Mouse (Mus musculus) megakaryocyte, adult 5-6 weeks (primary cell): ENCODE results near the gene Ccser2. TPM values are rescaled to one million over a fixed set of nuclear protein-coding genes. Genes with fewer than 3 reads are reported as not detected.

Experiments used
- ATAC-seq: 2 replicates; pipeline ENCODE4 v1.8.0; 2016; ENCODE audit warnings: mild to moderate bottlenecking, inconsistent platforms; ENCODE audit not compliant: poor library complexity, severe bottlenecking
- total RNA-seq, 2 experiments: library from RNA; stranded (forward) in 1 of 2; stranded (reverse) in 1 of 2; fragments of 153-499, 151-499 nt in 1 of 2; fragments of 221-1000, 200-1000 nt in 1 of 2; gene quantifications; 2 replicates each; pipeline versions ENCODE4 v1.2.3 to v1.2.4; 2015 to 2017

The Ccser2 gene
- total RNA-seq, 2 experiments from 2014 or later = 11.6 to 15.1 TPM

- ATAC-seq = no peak
Observed at GRCm38 (mm10) chr14:36942716-36943115, 25.9 kb downstream of the Ccser2 start.

- ATAC-seq = no peak
Observed at GRCm38 (mm10) chr14:36937941-36938340, 30.6 kb downstream of the Ccser2 start.

GRCm38 (mm10) chr14:36937080-36937878, 31.3 kb downstream of the Ccser2 start:
- ATAC-seq = peak; percentile 82

GRCm38 (mm10) chr14:36932638-36933382, 35.8 kb downstream of the Ccser2 start:
- 0 out of 2 replicates have a peak, but pooled peaks have one; percentile 38 for ATAC-seq

- 0 out of 2 replicates have a peak, but pooled peaks have one; percentile 35 for ATAC-seq
Observed at GRCm38 (mm10) chr14:36932038-36932437, 36.5 kb downstream of the Ccser2 start.

GRCm38 (mm10) chr14:36923383-36923782, 45.2 kb downstream of the Ccser2 start:
- ATAC-seq = no peak

- ATAC-seq = no peak
Observed at GRCm38 (mm10) chr14:36921346-36922049, 47.1 kb downstream of the Ccser2 start.

GRCm38 (mm10) chr14:36919886-36920285, 48.7 kb downstream of the Ccser2 start:
- ATAC-seq = no peak

- ATAC-seq = no peak
Observed at GRCm38 (mm10) chr14:36919146-36919545, 49.4 kb downstream of the Ccser2 start.

- no peak for ATAC-seq
Observed at GRCm38 (mm10) chr14:36915203-36915602, 53.4 kb downstream of the Ccser2 start.

- no peak for ATAC-seq
Observed at GRCm38 (mm10) chr14:36914473-36915005, 54.0 kb downstream of the Ccser2 start.

GRCm38 (mm10) chr14:36911738-36912137, 56.8 kb downstream of the Ccser2 start:
- ATAC-seq = no peak

GRCm38 (mm10) chr14:36905809-36906522, 62.6 kb downstream of the Ccser2 start:
- ATAC-seq = no peak

- no peak for ATAC-seq
Observed at GRCm38 (mm10) chr14:36904206-36904605, 64.4 kb downstream of the Ccser2 start.

GRCm38 (mm10) chr14:36900883-36901282, 67.7 kb downstream of the Ccser2 start:
- no peak for ATAC-seq

- ATAC-seq = no peak
Observed at GRCm38 (mm10) chr14:36894701-36895100, 73.9 kb downstream of the Ccser2 start.

- no peak for ATAC-seq
Observed at GRCm38 (mm10) chr14:36892762-36893358, 75.7 kb downstream of the Ccser2 start.

- no peak for ATAC-seq
Observed at GRCm38 (mm10) chr14:36890130-36890529, 78.4 kb downstream of the Ccser2 start.

- no peak for ATAC-seq
Observed at GRCm38 (mm10) chr14:36885680-36886079, 82.9 kb downstream of the Ccser2 start.

- no peak for ATAC-seq
Observed at GRCm38 (mm10) chr14:36885117-36885516, 83.5 kb downstream of the Ccser2 start.
